Mouse (Mus musculus) hindbrain, embryonic 10.5 days (tissue): ENCODE data around the gene Ccdc182. TPM values are rescaled to one million over a fixed set of nuclear protein-coding genes. Genes with fewer than 3 reads are reported as not detected.

Source experiments
- DNase-seq: peaks from one replicate; pipeline ENCODE4 v3.0.0-alpha.2; 2017; ENCODE audit warnings: low spot score
- H3K27ac ChIP-seq: fragments of 300-500 bp; sonication (generic); 2 replicates; pipeline ENCODE4 v1.5.1; 2016; ENCODE audit warnings: mild to moderate bottlenecking, moderate library complexity
- H3K27me3 ChIP-seq: fragments of 300-500 bp; sonication (generic); 2 replicates; pipeline ENCODE4 v1.6.1; 2016; ENCODE audit warnings: mild to moderate bottlenecking; ENCODE audit not compliant: poor library complexity, insufficient read depth, severe bottlenecking
- H3K36me3 ChIP-seq: fragments of 300-500 bp; sonication (generic); 2 replicates; pipeline ENCODE4 v1.6.1; 2016; ENCODE audit warnings: mild to moderate bottlenecking, moderate library complexity
- H3K4me1 ChIP-seq: fragments of 300-500 bp; sonication (generic); replicated peaks from 2 replicates; pipeline ENCODE4 v1.6.1; 2016; ENCODE audit warnings: mild to moderate bottlenecking
- H3K4me3 ChIP-seq: fragments of 300-500 bp; sonication (generic); 2 replicates; pipeline ENCODE4 v1.5.1; 2016; ENCODE audit warnings: mild to moderate bottlenecking, moderate library complexity
- H3K9me3 ChIP-seq: fragments of 300-500 bp; sonication (generic); 2 replicates; pipeline ENCODE4 v1.6.1; 2016; ENCODE audit warnings: mild to moderate bottlenecking, moderate library complexity
- WGBS: fragments of 180-500 bp; shearing (Covaris S2); methylation state at CpG from one replicate; pipeline ENCODE4 v1.1.7; 2016; 5-methylcytosine and 5-hydroxymethylcytosine counted together
- polyA plus RNA-seq: library from polyadenylated mRNA; unstranded; fragments of >200 nt; fragmentation: Nextera tagmentation; extraction: Ambion mirVana; gene quantifications from 2 replicates; pipeline ENCODE4 v1.2.1, GENCODE M21; 2016

Gene Ccdc182
- polyA plus RNA-seq, 1 experiment from 2014 or later = 11.8 TPM

GRCm38 (mm10) chr11:88264889-88265288 is 29.0 kb upstream of the Ccdc182 start:
- H3K36me3 ChIP-seq = peaks cover 2% of the 10 kb centered on the region
- H3K4me3 ChIP-seq = no peak overlapping the region
- peak overlapping the region; percentile 75 for H3K27ac ChIP-seq
- H3K9me3 ChIP-seq = peaks cover 2% of the 10 kb centered on the region
- H3K4me1 ChIP-seq = peaks cover 55% of the 10 kb centered on the region
- peaks cover 4% of the 10 kb centered on the region; the same call in 1 of the 2 replicates for H3K27me3 ChIP-seq
- WGBS = 69% methylated on average over 5 of the region's 5 CpGs
- DNase-seq = no peak

DNA sequence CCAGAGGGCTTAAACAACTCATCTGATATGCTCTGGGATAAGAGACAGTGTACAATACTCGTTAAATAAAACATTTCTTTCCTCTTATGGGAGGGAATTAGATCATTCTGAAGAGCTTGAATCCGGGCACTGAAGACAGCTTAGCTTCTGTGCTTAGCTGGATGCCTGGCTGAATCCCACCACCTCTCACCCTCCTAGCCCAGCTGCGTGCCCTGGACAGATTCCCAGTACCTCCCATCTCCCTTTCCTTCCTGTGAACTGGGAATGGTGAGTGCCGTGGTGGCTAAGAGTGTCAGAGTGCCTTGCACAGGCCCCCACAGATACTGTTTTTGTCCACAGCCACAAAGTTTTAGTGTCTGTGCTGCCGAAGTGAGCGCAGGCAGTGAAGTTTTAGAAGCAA is 27.5 kb upstream of the Ccdc182 start:
- H3K4me3 ChIP-seq = no peak overlapping the region
- peak overlapping the region; percentile 77 for H3K27ac ChIP-seq
- WGBS = 82% methylated on average over 6 of the region's 6 CpGs
- H3K4me1 ChIP-seq = peaks cover 52% of the 10 kb centered on the region
- H3K36me3 ChIP-seq = no peaks in the 10 kb centered on the region
- 0 out of 2 replicates have a peak, but pooled peaks cover 3% of the 10 kb centered on the region for H3K9me3 ChIP-seq
- peaks cover 2% of the 10 kb centered on the region; the same call in 1 of the 2 replicates for H3K27me3 ChIP-seq
- DNase-seq = no peak

DNA sequence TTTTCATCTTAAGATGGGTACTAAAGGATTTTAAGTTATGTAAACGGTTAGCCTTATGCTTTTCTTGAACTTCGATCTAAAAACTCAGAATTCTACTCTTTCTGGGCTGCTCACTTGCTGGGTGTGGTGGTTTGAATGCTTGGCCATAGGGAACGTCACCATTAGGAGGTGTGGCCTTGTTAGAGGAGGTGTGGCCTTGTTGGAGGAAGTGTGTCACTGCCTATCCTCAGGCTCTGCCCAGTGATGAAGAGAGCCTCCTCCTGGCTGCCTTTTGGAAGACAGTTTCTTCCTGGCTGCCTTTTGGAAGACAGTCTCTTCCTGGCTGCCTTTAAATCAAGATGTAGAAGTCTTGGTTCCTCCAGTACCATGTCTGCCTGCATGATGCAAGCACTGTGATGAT is 22.0 kb upstream of the Ccdc182 start:
- 67% methylated on average over 3 of the region's 3 CpGs for WGBS
- peaks cover 66% of the 10 kb centered on the region for H3K4me1 ChIP-seq
- peak overlapping the region; percentile 85 for H3K27ac ChIP-seq
- DNase-seq = no peak
- no peak overlapping the region for H3K4me3 ChIP-seq
- 0 out of 2 replicates have a peak, but pooled peaks cover 3% of the 10 kb centered on the region for H3K9me3 ChIP-seq
- H3K27me3 ChIP-seq = no peaks in the 10 kb centered on the region; the same call in 1 of the 2 replicates
- H3K36me3 ChIP-seq = no peaks in the 10 kb centered on the region

DNA sequence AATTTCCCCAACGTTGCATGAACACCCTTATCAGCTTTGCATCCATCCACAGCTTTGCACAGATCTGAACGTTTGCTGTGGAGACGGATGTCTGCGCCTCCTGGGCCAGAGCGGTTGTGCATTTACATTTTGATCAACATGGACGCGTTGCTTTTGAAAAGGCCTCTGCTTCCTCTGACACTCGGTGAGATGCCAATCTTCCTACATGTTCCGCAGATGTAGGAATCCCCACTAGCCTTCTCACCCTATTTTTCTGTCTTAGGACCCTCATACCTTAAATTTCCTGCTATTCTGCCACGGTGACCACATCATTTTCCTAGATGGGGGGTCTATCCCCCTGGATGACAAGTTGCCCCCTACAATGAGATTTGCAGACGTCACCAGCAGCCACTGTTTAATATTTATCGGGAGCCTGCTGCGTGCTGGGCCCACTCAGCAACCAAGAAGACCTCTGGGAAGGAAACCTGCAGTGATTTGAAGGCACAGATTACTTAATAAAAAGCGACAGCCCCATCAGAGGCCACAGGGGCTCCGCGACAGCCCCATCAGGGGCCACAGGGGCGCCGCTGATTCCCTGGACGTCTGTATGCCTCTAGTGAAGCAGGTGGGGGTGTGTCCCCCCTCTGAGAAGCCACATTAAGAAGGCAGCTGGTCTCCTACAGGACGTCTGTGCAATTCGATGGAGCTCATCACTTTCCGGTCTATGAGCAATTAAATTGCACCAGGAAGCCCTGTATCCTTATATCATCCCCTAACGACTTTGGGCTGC is 19.6 kb upstream of the Ccdc182 start:
- Histone ChIP-seq H3K4me3 (peak overlapping the region; percentile 43), H3K4me1 (peaks cover 76% of the 10 kb centered on the region), H3K9me3 (0 out of 2 replicates have a peak, but pooled peaks cover 3% of the 10 kb centered on the region), H3K27ac (peak overlapping the region; percentile 97), H3K27me3 (no peaks in the 10 kb centered on the region; the same call in 1 of the 2 replicates), H3K36me3 (no peaks in the 10 kb centered on the region)
- DNase-seq = peak; percentile 73
- 26% methylated on average over 23 of the region's 23 CpGs for WGBS

DNA sequence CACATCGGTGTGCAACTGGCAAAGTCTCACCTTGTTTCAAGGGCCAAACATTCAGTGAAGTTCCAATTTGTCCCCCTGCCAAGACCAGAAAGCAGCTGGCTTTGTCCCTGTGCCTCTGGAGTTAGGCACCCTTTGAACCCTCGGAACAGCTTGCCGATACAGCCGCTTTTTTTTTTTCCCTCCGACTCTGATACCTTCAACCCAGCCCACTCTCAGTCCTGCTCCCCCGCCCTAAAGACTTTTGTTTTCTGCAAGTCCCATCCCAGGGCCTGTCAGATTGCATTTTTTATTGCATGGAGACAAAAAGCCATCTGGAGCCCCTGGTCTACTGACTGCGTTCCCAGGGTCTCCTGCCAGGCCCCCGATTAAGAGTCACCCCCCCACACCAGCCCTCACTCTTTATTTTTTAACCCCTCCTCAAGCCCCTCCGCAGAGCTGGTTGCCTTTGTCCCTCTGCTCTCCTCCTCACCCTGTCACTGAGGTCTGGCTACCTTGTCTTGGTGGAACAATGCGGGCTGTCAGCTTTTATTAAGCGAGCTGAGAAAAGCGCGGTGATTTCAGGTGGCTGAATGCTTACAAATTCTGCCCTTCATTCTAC is 18.9 kb upstream of the Ccdc182 start:
- 0 out of 2 replicates have a peak, but pooled peaks cover 3% of the 10 kb centered on the region for H3K9me3 ChIP-seq
- H3K36me3 ChIP-seq = no peaks in the 10 kb centered on the region
- WGBS = 18% methylated on average over 13 of the region's 13 CpGs
- peak overlapping the region; percentile 43 for H3K4me3 ChIP-seq
- peak overlapping the region; percentile 97 for H3K27ac ChIP-seq
- H3K27me3 ChIP-seq = no peaks in the 10 kb centered on the region
- DNase-seq = peak; percentile 85
- peaks cover 79% of the 10 kb centered on the region for H3K4me1 ChIP-seq

DNA sequence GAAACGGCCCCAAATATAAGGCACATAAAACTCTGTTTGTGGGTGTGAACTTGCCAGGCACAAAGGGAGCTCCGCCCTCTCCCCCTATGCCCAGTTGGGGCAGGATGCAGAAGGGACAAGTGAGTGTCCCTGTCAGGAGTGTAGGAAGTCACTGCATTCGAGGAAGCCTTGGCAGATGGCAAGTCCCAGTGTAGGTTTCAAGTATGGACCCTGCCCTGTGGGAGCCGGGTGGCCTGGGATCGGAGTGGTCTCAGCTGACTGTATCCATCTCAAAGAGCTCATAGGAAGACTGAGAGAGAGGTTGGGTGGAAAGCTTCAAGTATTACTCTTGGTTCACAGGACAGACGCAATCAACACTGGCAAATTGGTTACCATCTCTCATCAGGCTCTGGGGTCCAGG is 17.9 kb upstream of the Ccdc182 start:
- Histone ChIP-seq H3K4me1 (peaks cover 89% of the 10 kb centered on the region), H3K4me3 (no peak overlapping the region), H3K27ac (peak overlapping the region; percentile 97), H3K36me3 (no peaks in the 10 kb centered on the region), H3K27me3 (no peaks in the 10 kb centered on the region), H3K9me3 (0 out of 2 replicates have a peak, but pooled peaks cover 3% of the 10 kb centered on the region)
- DNase-seq = peak; percentile 38
- 61% methylated on average over 6 of the region's 6 CpGs for WGBS

GRCm38 (mm10) chr11:88276534-88277308 is 17.1 kb upstream of the Ccdc182 start:
- no peak overlapping the region for H3K4me3 ChIP-seq
- peaks cover 95% of the 10 kb centered on the region for H3K4me1 ChIP-seq
- DNase-seq = peak; percentile 46
- H3K36me3 ChIP-seq = no peaks in the 10 kb centered on the region
- no peaks in the 10 kb centered on the region for H3K9me3 ChIP-seq
- WGBS = 45% methylated on average over 19 of the region's 19 CpGs
- peak overlapping the region; percentile 97 for H3K27ac ChIP-seq
- H3K27me3 ChIP-seq = no peaks in the 10 kb centered on the region

DNA sequence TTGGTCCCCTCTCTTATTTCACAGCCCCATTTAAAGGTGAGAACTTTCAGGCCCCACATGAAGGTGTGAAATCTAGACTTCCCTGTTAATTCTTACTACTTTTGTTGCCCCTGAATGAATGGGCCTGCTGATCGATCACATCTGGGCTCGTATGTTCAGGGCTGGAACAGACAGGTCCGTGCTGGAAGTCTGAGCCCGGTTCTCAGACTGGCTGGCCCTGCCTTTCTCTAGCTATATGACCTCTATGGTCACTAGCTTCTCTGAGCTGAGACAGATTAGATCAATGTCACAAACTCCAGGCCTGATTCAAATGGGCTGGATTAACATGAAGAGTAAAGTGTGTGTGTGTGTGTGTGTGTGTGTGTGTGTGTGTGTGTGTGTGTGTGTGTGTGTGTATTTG is 14.9 kb upstream of the Ccdc182 start:
- H3K4me3 ChIP-seq = no peak overlapping the region
- H3K4me1 ChIP-seq = peaks cover 75% of the 10 kb centered on the region
- peak overlapping the region; percentile 97 for H3K27ac ChIP-seq
- DNase-seq = peak; percentile 60
- 0 out of 2 replicates have a peak, but pooled peaks cover 4% of the 10 kb centered on the region for H3K9me3 ChIP-seq
- WGBS = 30% methylated on average over 4 of the region's 4 CpGs
- H3K36me3 ChIP-seq = no peaks in the 10 kb centered on the region; the same call in 1 of the 2 replicates
- no peaks in the 10 kb centered on the region for H3K27me3 ChIP-seq

DNA sequence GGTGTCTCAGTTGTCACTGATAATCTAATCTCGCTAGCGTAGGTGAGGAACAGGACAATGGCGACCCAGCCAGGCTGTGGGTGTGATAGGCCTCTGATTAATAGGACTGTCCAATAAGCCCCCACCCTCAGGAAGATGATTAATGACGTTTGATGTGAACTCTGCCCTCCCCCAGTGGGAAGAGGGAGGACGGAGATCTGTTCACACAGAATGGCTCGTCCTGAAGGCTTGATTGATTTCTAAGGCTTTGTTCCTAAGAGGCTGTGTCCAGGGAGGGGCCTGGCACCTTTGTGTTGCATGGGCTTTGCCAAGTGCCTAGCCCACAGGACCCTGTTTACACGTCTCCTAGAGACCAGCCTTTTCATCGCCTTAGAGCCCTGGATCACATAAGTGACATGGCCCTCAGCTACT is 13.4 kb upstream of the Ccdc182 start:
- Histone ChIP-seq H3K27me3 (no peaks in the 10 kb centered on the region), H3K4me1 (peaks cover 66% of the 10 kb centered on the region), H3K36me3 (no peaks in the 10 kb centered on the region; the same call in 1 of the 2 replicates), H3K4me3 (no peak overlapping the region), H3K9me3 (0 out of 2 replicates have a peak, but pooled peaks cover 4% of the 10 kb centered on the region), H3K27ac (peak overlapping the region; percentile 97)
- peak; percentile 90 for DNase-seq
- WGBS = 28% methylated on average over 8 of the region's 8 CpGs

DNA sequence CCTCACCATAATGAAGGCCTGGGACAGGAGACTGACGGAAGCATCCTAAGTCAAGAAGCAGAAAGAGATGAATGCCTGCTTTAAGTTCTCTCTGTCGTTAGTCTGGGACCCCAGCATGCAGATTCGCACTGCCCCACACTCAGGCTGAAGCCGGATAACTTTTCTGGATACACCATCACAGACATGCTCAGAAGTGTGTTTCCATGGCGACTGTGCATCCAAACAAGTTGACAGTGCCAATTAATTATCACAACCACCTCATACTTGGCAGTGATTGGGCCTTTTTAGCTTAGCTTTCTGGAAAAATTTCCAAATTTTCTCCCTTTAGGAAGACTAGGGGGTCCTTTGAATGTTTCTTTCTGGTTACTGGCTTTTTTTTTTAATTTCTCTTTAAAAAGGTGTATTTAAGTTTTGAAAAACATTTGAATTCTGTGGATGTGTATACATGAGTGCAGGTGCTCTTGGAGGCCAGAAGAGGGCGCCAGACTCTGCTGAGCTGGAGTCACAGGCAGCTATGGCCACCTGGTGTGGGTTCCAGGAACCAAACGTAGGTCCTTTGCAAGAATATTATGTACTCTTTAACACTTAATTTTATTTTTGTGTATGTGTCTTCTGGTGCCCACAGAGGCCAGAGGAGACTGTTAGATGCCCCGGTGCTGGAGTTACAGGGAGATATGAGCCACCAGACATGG is 12.3 kb upstream of the Ccdc182 start:
- peak overlapping the region; percentile 97 for H3K27ac ChIP-seq
- 0 out of 2 replicates have a peak, but pooled peaks cover 4% of the 10 kb centered on the region for H3K9me3 ChIP-seq
- H3K4me3 ChIP-seq = no peak overlapping the region
- no peaks in the 10 kb centered on the region for H3K27me3 ChIP-seq
- no peak for DNase-seq
- no peaks in the 10 kb centered on the region; the same call in 1 of the 2 replicates for H3K36me3 ChIP-seq
- H3K4me1 ChIP-seq = peaks cover 62% of the 10 kb centered on the region
- WGBS = 59% methylated on average over 8 of the region's 8 CpGs

- H3K4me1 ChIP-seq = peaks cover 53% of the 10 kb centered on the region
- DNase-seq = no peak
- WGBS = 93% methylated on average over 2 of the region's 2 CpGs
- H3K27ac ChIP-seq = peak overlapping the region; percentile 97
- H3K4me3 ChIP-seq = no peak overlapping the region
- H3K36me3 ChIP-seq = no peaks in the 10 kb centered on the region; the same call in 1 of the 2 replicates
- no peaks in the 10 kb centered on the region for H3K27me3 ChIP-seq
- H3K9me3 ChIP-seq = 0 out of 2 replicates have a peak, but pooled peaks cover 4% of the 10 kb centered on the region
Observed at GRCm38 (mm10) chr11:88282516-88282915, 11.3 kb upstream of the Ccdc182 start.

DNA sequence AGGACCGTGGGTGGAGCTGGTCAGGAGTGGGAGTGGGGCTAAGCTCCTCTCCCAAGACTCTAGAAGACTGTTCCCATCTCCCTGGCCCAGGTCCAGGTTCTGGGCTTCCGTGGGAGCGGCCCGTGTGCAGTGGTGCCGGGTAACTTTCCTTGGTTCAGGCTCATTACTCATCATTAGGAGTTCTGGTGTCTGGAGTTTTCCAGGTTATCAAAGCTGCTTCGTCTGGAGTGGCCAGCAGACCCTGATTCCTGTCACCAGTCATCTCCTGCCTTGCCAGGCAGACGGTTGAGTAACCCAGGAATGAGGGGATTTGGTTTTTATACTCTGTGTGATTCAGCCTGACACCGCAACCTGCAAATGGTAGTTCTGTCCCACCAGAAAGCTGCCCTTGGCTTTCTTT is 7.8 kb upstream of the Ccdc182 start:
- WGBS = 75% methylated on average over 8 of the region's 8 CpGs
- DNase-seq = no peak
- Histone ChIP-seq H3K27ac (peak overlapping the region; percentile 97), H3K4me3 (no peak overlapping the region), H3K9me3 (0 out of 2 replicates have a peak, but pooled peaks cover 4% of the 10 kb centered on the region), H3K27me3 (peaks cover 10% of the 10 kb centered on the region; the same call in 1 of the 2 replicates), H3K4me1 (peaks cover 34% of the 10 kb centered on the region), H3K36me3 (no peaks in the 10 kb centered on the region; the same call in 1 of the 2 replicates)
